Mouse (Mus musculus): ENCODE measurements around the gene Dock9. TPM values are rescaled to one million over a fixed set of nuclear protein-coding genes. Genes with fewer than 3 reads are reported as not detected.
"Not testable (repeated sequence)": the region's sequence is repeated elsewhere in the genome, so short reads cannot be mapped to it uniquely, and the experiment has no call there.

Dock9 gene
- polyA plus RNA-seq, 1 experiment from 2014 or later = 13.7 TPM

DNA sequence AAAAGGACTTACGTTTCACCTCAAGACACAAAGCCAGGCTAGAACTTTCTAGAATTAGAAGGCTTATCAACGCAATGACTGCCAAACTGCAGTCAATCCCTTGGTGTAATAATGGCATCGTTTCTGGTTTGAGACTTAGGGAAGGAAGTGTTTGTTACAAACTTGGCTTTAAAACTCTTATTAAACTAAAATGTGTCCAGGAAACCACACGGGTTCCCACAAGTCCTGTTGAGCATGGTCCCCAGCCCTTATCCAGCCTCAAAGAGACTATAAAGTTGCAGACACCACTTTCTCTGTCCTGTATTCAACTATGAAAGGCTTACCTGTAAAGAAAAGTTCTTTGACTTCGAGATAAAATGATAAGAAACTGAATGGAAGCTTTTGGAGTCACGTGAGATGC lies 149.9 kb downstream of the Dock9 start:
- ChIA-PET CTCF (no interaction called here), POLR2A (no interaction called here)
- no peak for DNase-seq (ENCODE audit: low read depth, low spot score)
- TF ChIP-seq CTCF (IDR thresholded peaks at IDR 0.05) = no peak
- ATAC-seq = no peak
- H3K27me3 ChIP-seq = no peaks in the 10 kb centered on the region
- in situ Hi-C loops (cut with MboI; ENCODE audit: low pct_unique_long_range_greater_than_20kb) = no loop called here

DNA sequence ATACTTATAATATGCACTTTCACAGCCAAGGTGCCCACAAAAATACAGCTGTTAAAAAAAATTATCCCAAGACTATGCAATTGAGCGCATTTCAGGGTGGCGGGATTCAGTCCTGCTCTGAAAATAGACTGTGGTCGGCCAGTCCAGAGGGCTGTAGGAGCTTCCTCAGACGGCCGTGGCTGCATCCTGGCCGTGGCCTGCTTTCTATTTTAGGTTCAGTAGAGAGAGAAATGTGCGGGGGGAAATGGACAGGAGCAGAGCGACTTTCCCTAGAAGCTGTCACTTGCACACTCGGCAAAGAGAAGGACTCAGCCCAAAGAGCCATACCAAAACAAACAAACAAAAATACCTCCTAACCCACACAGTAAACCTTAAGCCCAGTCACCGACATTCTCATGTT lies 151.0 kb downstream of the Dock9 start:
- no peak for DNase-seq (ENCODE audit: low read depth, low spot score)
- TF ChIP-seq CTCF (IDR thresholded peaks at IDR 0.05) = no peak
- in situ Hi-C loops (cut with MboI; ENCODE audit: low pct_unique_long_range_greater_than_20kb) = no loop called here
- CTCF ChIA-PET = no interaction called here
- ATAC-seq = no peak
- no peaks in the 10 kb centered on the region for H3K27me3 ChIP-seq
- POLR2A ChIA-PET = no interaction called here

- DNase-seq (ENCODE audit: low read depth, low spot score) (no peak), ATAC-seq (no peak)
- ChIA-PET CTCF (no interaction called here), POLR2A (interaction anchor here (1.2 kb wide), 1 partner anchor 10 kb away, joined by 4 read pairs; no protein-coding TSS in a partner anchor)
- no peak for TF ChIP-seq CTCF (IDR thresholded peaks at IDR 0.05)
- in situ Hi-C loops (cut with MboI; ENCODE audit: low pct_unique_long_range_greater_than_20kb) = no loop called here
- no peaks in the 10 kb centered on the region for H3K27me3 ChIP-seq
Observed at GRCm38 (mm10) chr14:121644302-121644701, 153.3 kb downstream of the Dock9 start.

DNA sequence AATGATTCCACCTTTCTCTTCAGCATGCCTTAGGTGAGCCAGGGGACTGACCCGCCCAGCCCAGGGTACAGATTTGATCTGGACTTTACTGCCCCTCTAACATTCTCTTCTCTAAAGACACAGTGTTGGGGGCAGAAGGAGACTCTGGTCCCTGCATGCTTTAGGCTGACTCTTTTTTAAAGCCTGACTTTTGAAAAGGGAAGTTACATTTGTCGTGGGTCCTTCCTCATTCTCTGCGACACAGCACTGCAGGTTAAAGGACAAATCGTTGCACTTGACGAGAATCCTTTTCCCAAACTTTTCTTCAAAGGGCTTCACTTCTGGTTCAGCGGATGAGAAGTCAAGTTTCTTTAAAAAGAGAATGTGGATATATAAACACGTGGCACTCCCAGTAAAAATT lies 156.4 kb downstream of the Dock9 start:
- no peaks in the 10 kb centered on the region for H3K27me3 ChIP-seq
- no peak for DNase-seq (ENCODE audit: low read depth, low spot score)
- ChIA-PET CTCF (no interaction called here), POLR2A (no interaction called here)
- in situ Hi-C loops (cut with MboI; ENCODE audit: low pct_unique_long_range_greater_than_20kb) = no loop called here
- ATAC-seq = no peak
- TF ChIP-seq CTCF (IDR thresholded peaks at IDR 0.05) = no peak

- H3K27me3 ChIP-seq = no peaks in the 10 kb centered on the region
- ChIA-PET POLR2A (no interaction called here), CTCF (interaction anchor here (1.2 kb wide), 1 partner anchor 48 kb away, joined by 3 read pairs; no protein-coding TSS in a partner anchor)
- ATAC-seq (no peak), DNase-seq (ENCODE audit: low read depth, low spot score) (no peak)
- in situ Hi-C loops (cut with MboI; ENCODE audit: low pct_unique_long_range_greater_than_20kb) = no loop called here
- TF ChIP-seq CTCF (IDR thresholded peaks at IDR 0.05) = no peak
Observed at GRCm38 (mm10) chr14:121636935-121637510, 160.6 kb downstream of the Dock9 start.

- ChIA-PET POLR2A (no interaction called here), CTCF (no interaction called here)
- DNase-seq (ENCODE audit: low read depth, low spot score) (no peak), ATAC-seq (no peak)
- in situ Hi-C loops (cut with MboI; ENCODE audit: low pct_unique_long_range_greater_than_20kb) = no loop called here
- H3K27me3 ChIP-seq = no peaks in the 10 kb centered on the region
- no peak for TF ChIP-seq CTCF (IDR thresholded peaks at IDR 0.05)
Observed at GRCm38 (mm10) chr14:121634736-121635430, 162.8 kb downstream of the Dock9 start.

GRCm38 (mm10) chr14:121634093-121634735 lies 163.4 kb downstream of the Dock9 start:
- in situ Hi-C loops (cut with MboI; ENCODE audit: low pct_unique_long_range_greater_than_20kb) = no loop called here
- TF ChIP-seq CTCF (IDR thresholded peaks at IDR 0.05) = no peak
- no peaks in the 10 kb centered on the region for H3K27me3 ChIP-seq
- ChIA-PET POLR2A (interaction anchor here (0.5 kb wide), 1 partner anchor 166 kb away, joined by 3 read pairs; no protein-coding TSS in a partner anchor), CTCF (no interaction called here)
- no peak for ATAC-seq
- DNase-seq (ENCODE audit: low read depth, low spot score) = no peak

- TF ChIP-seq CTCF (IDR thresholded peaks at IDR 0.05) = no peak
- no peak for DNase-seq (ENCODE audit: low read depth, low spot score)
- no peaks in the 10 kb centered on the region for H3K27me3 ChIP-seq
- in situ Hi-C loops (cut with MboI; ENCODE audit: low pct_unique_long_range_greater_than_20kb) = no loop called here
- ChIA-PET POLR2A (no interaction called here), CTCF (no interaction called here)
- ATAC-seq = no peak
Observed at GRCm38 (mm10) chr14:121631934-121632333, 165.7 kb downstream of the Dock9 start.

GRCm38 (mm10) chr14:121626741-121627140 lies 170.9 kb downstream of the Dock9 start:
- in situ Hi-C loops (cut with MboI; ENCODE audit: low pct_unique_long_range_greater_than_20kb) = no loop called here
- DNase-seq (ENCODE audit: low read depth, low spot score) (no peak), ATAC-seq (no peak)
- ChIA-PET CTCF (no interaction called here), POLR2A (interaction anchor here (0.9 kb wide), 1 partner anchor 50 kb away, joined by 3 read pairs; no protein-coding TSS in a partner anchor)
- no peaks in the 10 kb centered on the region for H3K27me3 ChIP-seq
- TF ChIP-seq CTCF (IDR thresholded peaks at IDR 0.05) = no peak

DNA sequence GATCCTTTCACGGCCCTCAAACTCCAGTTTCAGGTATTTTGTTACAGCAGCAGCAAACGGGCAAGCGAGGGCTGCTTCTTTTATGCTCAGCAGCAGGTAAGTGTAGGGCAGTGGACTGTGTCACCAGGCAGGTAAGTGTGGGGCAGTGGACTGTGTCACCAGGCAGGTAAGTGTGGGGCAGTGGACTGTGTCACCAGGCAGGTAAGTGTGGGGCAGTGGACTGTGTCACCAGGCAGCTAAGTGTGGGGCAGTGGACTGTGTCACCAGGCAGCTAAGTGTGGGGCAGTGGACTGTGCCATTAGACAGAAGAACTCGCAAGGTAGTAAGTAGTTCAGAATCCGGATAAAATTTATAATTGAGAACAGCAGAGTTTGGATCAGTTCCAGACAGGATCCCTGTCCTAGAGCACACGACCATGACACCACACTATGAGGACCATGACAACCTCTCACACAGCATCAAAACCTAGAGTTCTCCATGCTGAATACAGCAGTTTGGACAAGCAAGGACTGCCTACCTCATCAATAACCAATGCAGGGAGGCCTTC lies 173.6 kb downstream of the Dock9 start:
- ATAC-seq; in situ Hi-C loops (cut with MboI; ENCODE audit: low pct_unique_long_range_greater_than_20kb); H3K27me3 ChIP-seq; POLR2A ChIA-PET; DNase-seq (ENCODE audit: low read depth, low spot score); CTCF ChIA-PET: not testable (repeated sequence)

GRCm38 (mm10) chr14:121621806-121622205 lies 175.8 kb downstream of the Dock9 start:
- no peak for TF ChIP-seq CTCF (IDR thresholded peaks at IDR 0.05)

More at GRCm38 (mm10) chr14:121621806-121622205, 175.8 kb downstream of the Dock9 start:
- DNase-seq (ENCODE audit: low read depth, low spot score) (no peak), ATAC-seq (no peak)
- in situ Hi-C loops (cut with MboI; ENCODE audit: low pct_unique_long_range_greater_than_20kb) = no loop called here
- H3K27me3 ChIP-seq = no peaks in the 10 kb centered on the region
- CTCF ChIA-PET = no interaction called here
- POLR2A ChIA-PET = no interaction called here
